In the genomic region with DNA sequence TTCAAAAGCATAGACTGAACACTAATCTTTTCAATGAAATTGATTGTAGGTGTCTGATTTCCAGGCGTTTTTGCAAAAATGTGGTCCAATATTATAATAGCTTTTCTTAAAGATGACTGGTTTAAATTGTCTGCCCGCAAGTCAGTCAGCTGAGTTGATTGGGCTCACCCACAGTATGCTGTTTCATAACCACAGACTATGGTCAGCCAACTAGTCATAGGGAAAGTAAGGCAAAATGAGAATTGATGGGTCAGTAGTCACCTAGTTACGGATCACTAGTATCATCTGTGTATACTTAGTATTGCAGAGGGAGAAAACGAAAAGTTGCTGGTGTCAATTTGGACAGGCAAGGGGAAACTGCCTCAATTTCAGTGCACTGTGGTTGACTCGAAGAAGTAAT, we compare ENCODE assay signal across 8 mouse cellular contexts. TPM values are rescaled to one million over a fixed set of nuclear protein-coding genes. Genes with fewer than 3 reads are reported as not detected.
DNase-seq lines count a peak whose midpoint lies in the region; ATAC-seq lines count a peak whose summit lies in the region.

No protein-coding gene starts in this region.

- H3K27me3 ChIP-seq in heart, embryonic 10.5 days (ENCODE audit: insufficient read depth, poor library complexity, severe bottlenecking) = no peaks in the 10 kb centered on the region
- no peaks in the 10 kb centered on the region for H3K27me3 ChIP-seq in forebrain, embryonic 15.5 days
- peaks cover 5% of the 10 kb centered on the region; the same call in 1 of the 2 replicates for H3K27me3 ChIP-seq in liver, embryonic 15.5 days

- peak overlapping the region; percentile 88 for H3K9ac ChIP-seq in forebrain, embryonic 15.5 days (replicated peaks)
- peak overlapping the region; percentile 87 for H3K9ac ChIP-seq in liver, embryonic 15.5 days

- H3K4me1 ChIP-seq in heart, embryonic 10.5 days = peaks cover 11% of the 10 kb centered on the region; the same call in 1 of the 2 replicates
- H3K4me1 ChIP-seq in forebrain, embryonic 15.5 days = peaks cover 35% of the 10 kb centered on the region
- peaks cover 19% of the 10 kb centered on the region for H3K4me1 ChIP-seq in liver, embryonic 15.5 days (replicated peaks)

- 67% methylated on average over 5 of the region's 5 CpGs for WGBS in heart, embryonic 10.5 days
- WGBS in forebrain, embryonic 15.5 days = 71% methylated on average over 5 of the region's 5 CpGs
- 46% methylated on average over 5 of the region's 5 CpGs for WGBS in liver, embryonic 15.5 days (ENCODE audit: insufficient replicate concordance)

- peaks cover 35% of the 10 kb centered on the region for H3K36me3 ChIP-seq in heart, embryonic 10.5 days
- H3K36me3 ChIP-seq in forebrain, embryonic 15.5 days = peaks cover 17% of the 10 kb centered on the region
- H3K36me3 ChIP-seq in liver, embryonic 15.5 days (replicated peaks) = peaks cover 21% of the 10 kb centered on the region

- peak overlapping the region; percentile 97 for H3K27ac ChIP-seq in heart, embryonic 10.5 days
- H3K27ac ChIP-seq in forebrain, embryonic 15.5 days (replicated peaks) = 0 out of 2 replicates have a peak overlapping the region, but pooled peaks have one; percentile 86
- H3K27ac ChIP-seq in liver, embryonic 15.5 days (replicated peaks) = peak overlapping the region; percentile 86; the same call in 1 of the 2 replicates

- H3K4me2 ChIP-seq in forebrain, embryonic 15.5 days (replicated peaks) = peak overlapping the region; percentile 77
- peak overlapping the region; percentile 80 for H3K4me2 ChIP-seq in liver, embryonic 15.5 days

- H3K9me3 ChIP-seq in heart, embryonic 10.5 days = 0 out of 2 replicates have a peak, but pooled peaks cover 3% of the 10 kb centered on the region
- H3K9me3 ChIP-seq in forebrain, embryonic 15.5 days = no peaks in the 10 kb centered on the region
- H3K9me3 ChIP-seq in liver, embryonic 15.5 days (replicated peaks) = no peaks in the 10 kb centered on the region

- no peak for ATAC-seq in forebrain, embryonic 15.5 days (replicated peaks)
- no peak for ATAC-seq in liver, embryonic 15.5 days (ENCODE audit: insufficient read depth)

- H3K4me3 ChIP-seq in heart, embryonic 10.5 days = peak overlapping the region; percentile 99
- peak overlapping the region; percentile 95 for H3K4me3 ChIP-seq in forebrain, embryonic 15.5 days
- H3K4me3 ChIP-seq in liver, embryonic 15.5 days (replicated peaks) = peak overlapping the region; percentile 81

- no peak for DNase-seq in heart, embryonic 10.5 days (ENCODE audit: low spot score)
- DNase-seq in heart, postnatal 4 days = no peak
- DNase-seq in CD4-positive helper T cell, adult 2 months (ENCODE audit: low read depth, low spot score) = peak; percentile 17
- DNase-seq in thymus, postnatal 36 days = no peak
- DNase-seq in embryo, embryonic 10.5 days (ENCODE audit: low spot score) = no peak
- no peak for DNase-seq in layer of hippocampus, postnatal 36 days

RNA-seq across cellular contexts. Expression of gene Cdc37l1, which starts 1.2 kb away (rescaled TPM):
- 32.0 and 34.6 TPM in 2 replicates for polyA plus RNA-seq in heart, embryonic 10.5 days (2016; fragmentation: Nextera tagmentation; extraction: Ambion mirVana)
- 10 to 100 TPM; 61.7 to 67.8 TPM for total RNA-seq in heart, postnatal 4 days (2021)
- polyA plus RNA-seq in forebrain, embryonic 15.5 days (2015; fragmentation: Nextera tagmentation; extraction: Ambion mirVana) = 55.8 and 58.1 TPM in 2 replicates
- 9.3 TPM in 2 replicates for polyA plus RNA-seq in liver, embryonic 15.5 days (2015; fragmentation: Nextera tagmentation; extraction: Ambion mirVana)
- 100 to 1,000 TPM; 102 to 122 TPM for total RNA-seq in layer of hippocampus, postnatal 36 days (2021)

RNA-seq across cellular contexts. Expression of gene 4430402I18Rik, which starts 23.8 kb away (rescaled TPM):
- polyA plus RNA-seq in heart, embryonic 10.5 days (2016; fragmentation: Nextera tagmentation; extraction: Ambion mirVana) = 2.1 and 5.7 TPM in 2 replicates
- 10 to 100 TPM; 16.1 to 19.5 TPM for total RNA-seq in heart, postnatal 4 days (2021)
- 2.4 TPM in 2 replicates for polyA plus RNA-seq in forebrain, embryonic 15.5 days (2015; fragmentation: Nextera tagmentation; extraction: Ambion mirVana)
- polyA plus RNA-seq in liver, embryonic 15.5 days (2015; fragmentation: Nextera tagmentation; extraction: Ambion mirVana) = 2.2 and 2.5 TPM in 2 replicates
- total RNA-seq in layer of hippocampus, postnatal 36 days (2021) = 1 to 10 TPM; 4.7 to 8.4 TPM

RNA-seq across cellular contexts. Expression of gene Plpp6, which starts 27.6 kb away (rescaled TPM):
- polyA plus RNA-seq in heart, embryonic 10.5 days (2016; fragmentation: Nextera tagmentation; extraction: Ambion mirVana) = 4.6 and 6.1 TPM in 2 replicates
- 1 to 10 TPM; 6.6 to 7.0 TPM for total RNA-seq in heart, postnatal 4 days (2021)
- 8.4 and 8.8 TPM in 2 replicates for polyA plus RNA-seq in forebrain, embryonic 15.5 days (2015; fragmentation: Nextera tagmentation; extraction: Ambion mirVana)
- polyA plus RNA-seq in liver, embryonic 15.5 days (2015; fragmentation: Nextera tagmentation; extraction: Ambion mirVana) = 2.0 and 2.3 TPM in 2 replicates
- total RNA-seq in layer of hippocampus, postnatal 36 days (2021) = 10 to 100 TPM; 48.8 to 56.0 TPM

RNA-seq across cellular contexts. Expression of gene Ak3, which starts 56.4 kb away (rescaled TPM):
- 77.8 TPM in 2 replicates for polyA plus RNA-seq in heart, embryonic 10.5 days (2016; fragmentation: Nextera tagmentation; extraction: Ambion mirVana)
- 10 to 100 TPM; 73.8 to 77.5 TPM for total RNA-seq in heart, postnatal 4 days (2021)
- 69.6 and 77.5 TPM in 2 replicates for polyA plus RNA-seq in forebrain, embryonic 15.5 days (2015; fragmentation: Nextera tagmentation; extraction: Ambion mirVana)
- 44.9 and 45.7 TPM in 2 replicates for polyA plus RNA-seq in liver, embryonic 15.5 days (2015; fragmentation: Nextera tagmentation; extraction: Ambion mirVana)
- 10 to 100 TPM; 50.4 to 55.8 TPM for total RNA-seq in layer of hippocampus, postnatal 36 days (2021)
